Mouse (Mus musculus): ENCODE measurements at regions not wholly inside any gene's neighbourhood (a gene's known extent, or its start where the extent isn't known, plus 50 kb on each side); places are given as distances from the start of the nearest gene placed in this dataset.
A peak's percentile ranks its signal among the peaks of the same experiment; 100 is the strongest.

DNA sequence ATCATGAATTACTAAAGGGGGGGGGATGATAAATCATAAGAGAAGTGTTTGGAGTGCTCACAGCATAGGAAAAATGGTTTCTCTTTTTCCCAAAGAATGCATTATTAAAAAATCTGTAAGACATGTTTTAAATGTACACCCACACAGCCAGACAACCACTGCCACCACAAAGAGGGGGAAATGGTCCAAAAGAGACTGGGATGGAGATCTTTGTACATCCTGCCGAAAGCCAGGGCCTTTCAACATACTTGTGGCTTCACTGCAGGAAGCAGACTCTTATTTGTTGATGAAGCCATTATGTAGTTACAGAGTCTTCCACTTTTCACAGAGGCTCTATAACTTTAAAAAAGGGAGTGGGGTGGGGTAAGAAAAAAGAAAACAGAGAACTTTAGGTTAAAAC, 96.8 kb upstream of the Epha3 start:
- 63% methylated on average over 1 of the region's 1 CpGs for WGBS
- Histone ChIP-seq H3K27ac (ENCODE audit: low read depth, low read length) (no peak overlapping the region), H3K4me1 (replicated peaks; ENCODE audit: control insufficient read depth, insufficient read depth, low read length) (no peaks in the 10 kb centered on the region), H3K27me3 (ENCODE audit: control insufficient read depth, insufficient read depth, low read length) (no peaks in the 10 kb centered on the region), H3K9me3 (ENCODE audit: control insufficient read depth, low read length) (no peaks in the 10 kb centered on the region), H3K4me2 (replicated peaks; ENCODE audit: low read depth, low read length) (no peak overlapping the region), H3K4me3 (ENCODE audit: low read depth, low read length) (no peak overlapping the region), H3K36me3 (ENCODE audit: control insufficient read depth, insufficient read depth, low read length) (no peaks in the 10 kb centered on the region), H3K9ac (ENCODE audit: low read depth, low read length) (no peak overlapping the region)
- no peak for DNase-seq (ENCODE audit: low spot score)
- no peak for ATAC-seq (ENCODE audit: low FRiP score)

DNA sequence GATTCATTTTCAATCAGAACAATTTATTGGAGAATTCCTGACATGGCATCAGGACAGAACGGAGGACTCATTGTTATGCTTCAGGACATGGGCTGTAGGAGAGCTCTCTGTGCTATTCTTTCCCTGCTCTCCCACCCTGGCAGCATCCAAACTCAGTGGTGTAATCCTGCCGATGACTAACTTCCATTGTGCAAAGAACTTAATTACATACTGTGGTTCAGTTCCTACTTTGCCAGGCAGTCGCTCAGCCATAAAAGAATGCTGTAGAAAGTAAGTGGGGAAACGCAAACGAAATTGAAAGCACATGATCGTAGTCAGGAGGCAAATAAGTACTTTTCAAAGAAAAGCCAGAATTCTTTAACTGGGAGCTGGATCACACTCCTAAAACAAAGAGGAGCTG, 94.2 kb upstream of the Epha3 start:
- Histone ChIP-seq H3K36me3 (ENCODE audit: control insufficient read depth, insufficient read depth, low read length) (no peaks in the 10 kb centered on the region), H3K4me3 (ENCODE audit: low read depth, low read length) (no peak overlapping the region), H3K27me3 (ENCODE audit: control insufficient read depth, insufficient read depth, low read length) (no peaks in the 10 kb centered on the region), H3K9ac (ENCODE audit: low read depth, low read length) (no peak overlapping the region), H3K27ac (ENCODE audit: low read depth, low read length) (no peak overlapping the region), H3K4me2 (replicated peaks; ENCODE audit: low read depth, low read length) (no peak overlapping the region), H3K9me3 (ENCODE audit: control insufficient read depth, low read length) (no peaks in the 10 kb centered on the region), H3K4me1 (replicated peaks; ENCODE audit: control insufficient read depth, insufficient read depth, low read length) (no peaks in the 10 kb centered on the region)
- DNase-seq (ENCODE audit: low spot score) (peak; percentile 23), ATAC-seq (ENCODE audit: low FRiP score) (no peak)
- whole genome bisulfite sequencing = 29% methylated on average over 6 of the region's 6 CpGs

DNA sequence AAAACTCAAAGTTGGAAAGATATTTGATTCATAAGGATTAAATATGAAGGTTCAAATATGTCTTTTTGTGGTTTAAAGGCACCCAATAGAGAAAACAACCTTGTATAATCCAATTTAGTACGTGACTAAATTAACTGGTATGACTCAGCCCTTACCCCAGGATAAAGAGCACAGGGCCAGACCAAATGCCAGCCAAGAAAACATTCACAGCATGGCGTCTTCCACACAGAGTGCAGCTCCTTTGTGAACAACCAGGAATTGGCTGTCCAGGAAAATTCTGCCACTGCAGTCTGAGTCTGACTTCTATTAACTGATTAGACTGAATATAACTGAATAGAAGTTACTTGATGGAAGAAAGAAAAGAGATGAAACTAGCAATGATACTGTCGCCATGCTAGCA, 61.2 kb upstream of the Epha3 start:
- Histone ChIP-seq H3K9ac (ENCODE audit: low read depth, low read length) (no peak overlapping the region), H3K27ac (ENCODE audit: low read depth, low read length) (no peak overlapping the region), H3K4me1 (replicated peaks; ENCODE audit: control insufficient read depth, insufficient read depth, low read length) (no peaks in the 10 kb centered on the region), H3K27me3 (ENCODE audit: control insufficient read depth, insufficient read depth, low read length) (no peaks in the 10 kb centered on the region), H3K9me3 (ENCODE audit: control insufficient read depth, low read length) (no peaks in the 10 kb centered on the region), H3K4me2 (replicated peaks; ENCODE audit: low read depth, low read length) (no peak overlapping the region), H3K36me3 (ENCODE audit: control insufficient read depth, insufficient read depth, low read length) (no peaks in the 10 kb centered on the region), H3K4me3 (ENCODE audit: low read depth, low read length) (no peak overlapping the region)
- no peak for DNase-seq (ENCODE audit: low spot score)
- 73% methylated on average over 3 of the region's 3 CpGs for WGBS
- no peak for ATAC-seq (ENCODE audit: low FRiP score)

- DNase-seq (ENCODE audit: low spot score) = no peak
- Histone ChIP-seq H3K9me3 (ENCODE audit: control insufficient read depth, low read length) (no peaks in the 10 kb centered on the region), H3K9ac (ENCODE audit: low read depth, low read length) (no peak overlapping the region), H3K27me3 (ENCODE audit: control insufficient read depth, insufficient read depth, low read length) (no peaks in the 10 kb centered on the region), H3K4me3 (ENCODE audit: low read depth, low read length) (no peak overlapping the region), H3K4me1 (replicated peaks; ENCODE audit: control insufficient read depth, insufficient read depth, low read length) (no peaks in the 10 kb centered on the region), H3K27ac (ENCODE audit: low read depth, low read length) (no peak overlapping the region), H3K4me2 (replicated peaks; ENCODE audit: low read depth, low read length) (no peak overlapping the region), H3K36me3 (ENCODE audit: control insufficient read depth, insufficient read depth, low read length) (no peaks in the 10 kb centered on the region)
- no peak for ATAC-seq (ENCODE audit: low FRiP score)
- 90% methylated on average over 7 of the region's 7 CpGs for WGBS
These were observed 57.2 kb upstream of the Epha3 start for GRCm38 (mm10) chr16:63921146-63921545.
